Mouse (Mus musculus): ENCODE data around the gene Slc22a8.

DNA sequence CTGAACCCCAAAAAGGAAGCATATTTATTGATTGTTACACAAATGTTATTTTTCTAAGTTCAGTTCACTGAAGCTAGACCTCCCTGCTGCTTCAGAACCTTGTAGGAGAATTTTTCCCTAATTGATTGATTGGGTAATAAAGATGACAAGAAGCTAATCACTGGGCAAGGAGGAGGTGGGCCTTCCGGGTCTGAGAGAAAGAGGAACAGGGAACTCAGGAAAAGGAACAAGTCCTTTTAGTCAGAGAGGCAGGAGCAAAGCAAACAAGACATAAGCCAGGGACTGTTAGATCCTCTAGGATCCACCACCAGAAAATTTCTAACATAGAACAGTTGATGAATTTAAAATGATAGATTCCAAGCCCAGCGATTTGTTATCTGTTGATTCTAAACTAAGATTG is 32.2 kb upstream of the Slc22a8 start:
- TF ChIP-seq CTCF (IDR thresholded peaks at IDR 0.05; ENCODE audit: borderline replicate concordance, insufficient read depth, low read length), result no peak
- TF ChIP-seq POLR2A (IDR thresholded peaks at IDR 0.05; ENCODE audit: low read depth, low read length), result no peak

Measured in embryonic fibroblast, embryonic 13.5 days (primary cell).